ENCODE assay signal across 8 mouse cellular contexts in the genomic region with DNA sequence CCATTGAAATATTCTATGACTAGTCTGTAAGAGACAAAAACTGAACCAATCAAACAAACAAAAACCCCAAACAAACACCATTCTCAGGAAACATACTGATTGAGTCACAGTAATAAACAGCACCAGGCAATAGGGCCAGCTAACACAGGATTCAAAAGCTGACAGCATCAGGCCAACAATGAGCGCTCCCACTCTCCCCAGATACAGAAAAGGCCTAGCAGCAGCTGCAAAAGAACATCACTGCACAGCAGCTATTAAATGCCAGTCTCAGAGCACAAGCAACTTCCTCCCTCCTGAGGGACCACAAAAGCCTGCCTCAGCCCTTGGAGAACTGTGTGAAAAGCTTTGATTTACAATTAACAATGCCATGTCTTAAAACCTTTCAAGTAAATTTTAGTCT.
DNase-seq lines count a peak whose midpoint lies in the region; ATAC-seq and TF ChIP-seq lines count a peak whose summit lies in the region.

No protein-coding gene starts in this region.

- H3K36me3 ChIP-seq in lung, embryonic 14.5 days (ENCODE audit: insufficient read depth): no peaks in the 10 kb centered on the region
- H3K36me3 ChIP-seq in embryonic facial prominence, embryonic 15.5 days: no peaks in the 10 kb centered on the region
- H3K36me3 ChIP-seq in hindbrain, embryonic 13.5 days: no peaks in the 10 kb centered on the region
- H3K36me3 ChIP-seq in midbrain, embryonic 13.5 days: no peaks in the 10 kb centered on the region

- H3K9me3 ChIP-seq in lung, embryonic 14.5 days (ENCODE audit: low read depth, low read length): no peaks in the 10 kb centered on the region
- H3K9me3 ChIP-seq in embryonic facial prominence, embryonic 15.5 days (replicated peaks): no peaks in the 10 kb centered on the region
- no peaks in the 10 kb centered on the region for H3K9me3 ChIP-seq in hindbrain, embryonic 13.5 days
- no peaks in the 10 kb centered on the region for H3K9me3 ChIP-seq in midbrain, embryonic 13.5 days

- H3K4me2 ChIP-seq in lung, embryonic 14.5 days: no peak overlapping the region
- H3K4me2 ChIP-seq in embryonic facial prominence, embryonic 15.5 days (replicated peaks): no peak overlapping the region
- no peak overlapping the region for H3K4me2 ChIP-seq in hindbrain, embryonic 13.5 days
- H3K4me2 ChIP-seq in midbrain, embryonic 13.5 days (replicated peaks): no peak overlapping the region

- no peak for TF ChIP-seq CTCF in lung, embryonic 14.5 days (IDR thresholded peaks at IDR 0.05; ENCODE audit: low read depth)

- H3K4me1 ChIP-seq in lung, embryonic 14.5 days (ENCODE audit: insufficient read depth): no peaks in the 10 kb centered on the region; the same call in none of the 2 replicates
- peaks cover 22% of the 10 kb centered on the region; the same call in 1 of the 2 replicates for H3K4me1 ChIP-seq in embryonic facial prominence, embryonic 15.5 days
- H3K4me1 ChIP-seq in hindbrain, embryonic 13.5 days (replicated peaks): peaks cover 41% of the 10 kb centered on the region
- H3K4me1 ChIP-seq in midbrain, embryonic 13.5 days (replicated peaks): peaks cover 51% of the 10 kb centered on the region

- no peak overlapping the region for H3K9ac ChIP-seq in lung, embryonic 14.5 days
- no peak overlapping the region for H3K9ac ChIP-seq in embryonic facial prominence, embryonic 15.5 days
- H3K9ac ChIP-seq in hindbrain, embryonic 13.5 days: no peak overlapping the region
- no peak overlapping the region for H3K9ac ChIP-seq in midbrain, embryonic 13.5 days (replicated peaks)

- ATAC-seq in lung, embryonic 14.5 days (ENCODE audit: insufficient read depth): no peak
- ATAC-seq in embryonic facial prominence, embryonic 15.5 days (ENCODE audit: insufficient number of reproducible peaks, low FRiP score, low TSS enrichment, low read depth): no peak
- 0 out of 2 replicates have a peak, but pooled peaks have one; percentile 71 for ATAC-seq in hindbrain, embryonic 13.5 days (ENCODE audit: low FRiP score)
- peak; percentile 82 for ATAC-seq in midbrain, embryonic 13.5 days

- no peaks in the 10 kb centered on the region for H3K27me3 ChIP-seq in lung, embryonic 14.5 days (ENCODE audit: insufficient read depth, low read length)
- no peaks in the 10 kb centered on the region for H3K27me3 ChIP-seq in embryonic facial prominence, embryonic 15.5 days
- no peaks in the 10 kb centered on the region for H3K27me3 ChIP-seq in hindbrain, embryonic 13.5 days
- no peaks in the 10 kb centered on the region for H3K27me3 ChIP-seq in midbrain, embryonic 13.5 days

- H3K4me3 ChIP-seq in lung, embryonic 14.5 days (ENCODE audit: low read depth, low read length): no peak overlapping the region
- no peak overlapping the region for H3K4me3 ChIP-seq in embryonic facial prominence, embryonic 15.5 days (replicated peaks)
- H3K4me3 ChIP-seq in hindbrain, embryonic 13.5 days: no peak overlapping the region
- H3K4me3 ChIP-seq in midbrain, embryonic 13.5 days (replicated peaks): no peak overlapping the region

- peak; percentile 49 for DNase-seq in lung, embryonic 14.5 days
- no peak for DNase-seq in lung, postnatal 36 days
- DNase-seq in cerebellum, adult 9-10 months: no peak
- no peak for DNase-seq in urinary bladder, postnatal 14 days (ENCODE audit: low spot score)
- no peak for DNase-seq in thymus, postnatal 14 days

- 50% methylated on average over 1 of the region's 1 CpGs for WGBS in lung, embryonic 14.5 days
- 30% methylated on average over 1 of the region's 1 CpGs for WGBS in embryonic facial prominence, embryonic 15.5 days
- 4% methylated on average over 1 of the region's 1 CpGs for WGBS in hindbrain, embryonic 13.5 days
- WGBS in midbrain, embryonic 13.5 days: 5% methylated on average over 1 of the region's 1 CpGs

- H3K27ac ChIP-seq in lung, embryonic 14.5 days (ENCODE audit: low read depth): peak overlapping the region; percentile 72; the same call in 1 of the 2 replicates
- H3K27ac ChIP-seq in embryonic facial prominence, embryonic 15.5 days (replicated peaks): peak overlapping the region; percentile 63
- peak overlapping the region; percentile 76 for H3K27ac ChIP-seq in hindbrain, embryonic 13.5 days
- peak overlapping the region; percentile 70 for H3K27ac ChIP-seq in midbrain, embryonic 13.5 days

Comparison
In these comparisons a context has a peak if more than half of its experiments do, and no peak if none do; other contexts are left out.
1. ATAC-seq: peak in hindbrain, embryonic 13.5 days (single experiment) and midbrain, embryonic 13.5 days (single experiment); none in lung, embryonic 14.5 days (single experiment) and embryonic facial prominence, embryonic 15.5 days (single experiment).
2. Peak in every context shown above with its lines, with median percentiles within 50 percentile points of each other: H3K27ac ChIP-seq.